Mouse (Mus musculus) liver, adult 2 months (tissue): ENCODE data around the gene Slc5a6. TPM values are rescaled to one million over a fixed set of nuclear protein-coding genes. Genes with fewer than 3 reads are reported as not detected.
"Not testable (repeated sequence)": the region's sequence is repeated elsewhere in the genome, so short reads cannot be mapped to it uniquely, and the experiment has no call there.

ENCODE experiments used
- DNase-seq: peaks from one replicate; pipeline ENCODE4 v3.0.0-alpha.2; 2011; ENCODE audit warnings: low read depth, low spot score; ENCODE audit errors: extremely low read depth
- H3K27ac ChIP-seq: fragments of 200-500 bp; replicated peaks from 2 replicates; pipeline ENCODE4 v1.5.1; 2012; ENCODE audit warnings: low read depth, mild to moderate bottlenecking, control low read depth, inconsistent platforms, low read length; ENCODE audit not compliant: insufficient read depth
- H3K27me3 ChIP-seq: fragments of 200-500 bp; 2 replicates; pipeline ENCODE4 v1.6.1; 2012; ENCODE audit warnings: mild to moderate bottlenecking, moderate library complexity, low read length, inconsistent platforms; ENCODE audit not compliant: control insufficient read depth, insufficient read depth
- H3K36me3 ChIP-seq: fragments of 200-500 bp; 2 replicates; pipeline ENCODE4 v1.6.1; 2012; ENCODE audit warnings: low read length, inconsistent platforms; ENCODE audit not compliant: control insufficient read depth, insufficient read depth
- H3K4me1 ChIP-seq: fragments of 200-500 bp; 2 replicates; pipeline ENCODE4 v1.6.1; 2011; ENCODE audit warnings: low read length; ENCODE audit not compliant: control insufficient read depth, insufficient read depth
- H3K4me3 ChIP-seq: fragments of 200-500 bp; 2 replicates; pipeline ENCODE4 v1.5.1; 2011; ENCODE audit warnings: low read depth, mild to moderate bottlenecking, control low read depth, low read length, moderate library complexity; ENCODE audit not compliant: insufficient read depth
- H3K79me2 ChIP-seq: fragments of 200-500 bp; 2 replicates; pipeline ENCODE4 v1.6.1; 2012; ENCODE audit warnings: inconsistent platforms, mild to moderate bottlenecking, low read length, moderate library complexity; ENCODE audit not compliant: control insufficient read depth, insufficient read depth
- H3K9ac ChIP-seq: fragments of 200-500 bp; 2 replicates; pipeline ENCODE4 v1.6.1; 2012; ENCODE audit warnings: low read depth, mild to moderate bottlenecking, control low read depth, inconsistent platforms, low read length
- CTCF ChIP-seq: fragments of 200-500 bp; IDR thresholded peaks from 2 replicates; pipeline ENCODE4 v1.5.1; 2011; ENCODE audit warnings: low read depth, low read length, control low read depth
- POLR2A ChIP-seq: fragments of 200-500 bp; IDR thresholded peaks from 2 replicates; pipeline ENCODE4 v1.6.1; 2011; ENCODE audit warnings: low read length, control low read depth; ENCODE audit not compliant: insufficient read depth; ENCODE audit errors: extremely low read depth
- WGBS: fragments of 180-500 bp; shearing (Covaris S2); methylation state at CpG from one replicate; pipeline ENCODE4 v1.1.7; 2018; 5-methylcytosine and 5-hydroxymethylcytosine counted together
- polyA plus RNA-seq: library from polyadenylated mRNA; depleted of rRNA; stranded (reverse); fragments of >200 nt; gene quantifications from 2 replicates; pipeline ENCODE4 v1.2.3, GENCODE M21; 2012
- total RNA-seq: library from RNA; depleted of rRNA; stranded (reverse); fragments of >200 nt; gene quantifications from 2 replicates; pipeline ENCODE4 v1.2.3, GENCODE M21; 2014

Gene Slc5a6
- total and polyA plus RNA-seq, 2 experiments, result 6.7 to 16.2 TPM

- Histone ChIP-seq H3K4me1 (no peaks in the 10 kb centered on the region), H3K27ac (no peak overlapping the region)
- peak; percentile 23 for DNase-seq
Observed at GRCm38 (mm10) chr5:31024641-31025040, 24.1 kb downstream of the Slc5a6 start.

GRCm38 (mm10) chr5:31023254-31023653 is 25.5 kb downstream of the Slc5a6 start:
- WGBS, result 55% methylated on average over 4 of the region's 4 CpGs
- H3K36me3 ChIP-seq, result no peaks in the 10 kb centered on the region
- no peak for TF ChIP-seq POLR2A
- no peak for TF ChIP-seq CTCF

More at GRCm38 (mm10) chr5:31024641-31025040, 24.1 kb downstream of the Slc5a6 start:
- TF ChIP-seq POLR2A, result no peak
- no peak for TF ChIP-seq CTCF
- Histone ChIP-seq H3K4me3 (no peak overlapping the region), H3K27me3 (no peaks in the 10 kb centered on the region), H3K79me2 (no peaks in the 10 kb centered on the region), H3K9ac (no peak overlapping the region), H3K36me3 (no peaks in the 10 kb centered on the region)

GRCm38 (mm10) chr5:31022690-31023089 is 26.0 kb downstream of the Slc5a6 start:
- Histone ChIP-seq H3K27ac (no peak overlapping the region), H3K4me1 (no peaks in the 10 kb centered on the region), H3K4me3 (no peak overlapping the region), H3K9ac (no peak overlapping the region), H3K36me3 (no peaks in the 10 kb centered on the region), H3K79me2 (no peaks in the 10 kb centered on the region), H3K27me3 (no peaks in the 10 kb centered on the region)
- no peak for DNase-seq
- WGBS, result 44% methylated on average over 1 of the region's 1 CpGs
- TF ChIP-seq CTCF (no peak), POLR2A (no peak)

More at GRCm38 (mm10) chr5:31023254-31023653, 25.5 kb downstream of the Slc5a6 start:
- H3K27ac ChIP-seq, result no peak overlapping the region
- H3K79me2 ChIP-seq, result no peaks in the 10 kb centered on the region
- DNase-seq, result no peak
- no peaks in the 10 kb centered on the region for H3K4me1 ChIP-seq
- no peak overlapping the region for H3K9ac ChIP-seq
- H3K27me3 ChIP-seq, result no peaks in the 10 kb centered on the region
- H3K4me3 ChIP-seq, result no peak overlapping the region

- H3K27me3 ChIP-seq, H3K27ac ChIP-seq, DNase-seq, H3K79me2 ChIP-seq, H3K9ac ChIP-seq, H3K36me3 ChIP-seq, H3K4me3 ChIP-seq, H3K4me1 ChIP-seq: not testable (repeated sequence)
- 86% methylated on average over 5 of the region's 5 CpGs for WGBS
Observed at GRCm38 (mm10) chr5:31021790-31022189, 26.9 kb downstream of the Slc5a6 start.

- no peak for TF ChIP-seq CTCF
- Histone ChIP-seq H3K4me3 (no peak overlapping the region), H3K36me3 (no peaks in the 10 kb centered on the region), H3K27me3 (no peaks in the 10 kb centered on the region), H3K79me2 (no peaks in the 10 kb centered on the region), H3K4me1 (no peaks in the 10 kb centered on the region), H3K9ac (no peak overlapping the region), H3K27ac (no peak overlapping the region)
- no peak for DNase-seq
- WGBS, result 20% methylated on average over 2 of the region's 2 CpGs
Observed at GRCm38 (mm10) chr5:31015913-31016312, 32.8 kb downstream of the Slc5a6 start.

GRCm38 (mm10) chr5:31012737-31013136 is 36.0 kb downstream of the Slc5a6 start:
- DNase-seq, result no peak
- H3K9ac ChIP-seq, result no peak overlapping the region
- no peaks in the 10 kb centered on the region for H3K27me3 ChIP-seq
- WGBS, result 79% methylated on average over 3 of the region's 3 CpGs
- no peak overlapping the region for H3K4me3 ChIP-seq
- H3K79me2 ChIP-seq, result no peaks in the 10 kb centered on the region
- H3K36me3 ChIP-seq, result no peaks in the 10 kb centered on the region
- H3K4me1 ChIP-seq, result no peaks in the 10 kb centered on the region
- H3K27ac ChIP-seq, result no peak overlapping the region
- TF ChIP-seq CTCF, result no peak
- TF ChIP-seq POLR2A, result no peak
